Mouse (Mus musculus) adrenal gland, adult 18-20 months (tissue): ENCODE data around the gene Nrbp1. TPM values are rescaled to one million over a fixed set of nuclear protein-coding genes. Genes with fewer than 3 reads are reported as not detected.

Source experiments
- total RNA-seq, 2 experiments: library from RNA; stranded (reverse); gene quantifications; 1 replicate in 1 of 2; 2 replicates in 1 of 2; pipeline ENCODE4 v1.2.3; 2021

Gene Nrbp1
- total RNA-seq, 2 experiments from 2014 or later: 66.7 to 89.4 TPM

Other genes with a start within 250 kb of the Nrbp1 start
- gene Atraid, start 192.6 kb upstream of the Nrbp1 start, total RNA-seq: 100 to 1,000 TPM; 104 to 109 TPM
- 10 to 100 TPM; 31.6 to 33.1 TPM for gene Slc5a6, start 191.9 kb upstream of the Nrbp1 start, total RNA-seq
- 10 to 100 TPM; 17.5 to 25.4 TPM for gene Cad, start 186.1 kb upstream of the Nrbp1 start, total RNA-seq
- not detected for gene Dnajc5g, start 134.6 kb upstream of the Nrbp1 start, total RNA-seq
- gene Slc30a3, start 132.6 kb upstream of the Nrbp1 start, total RNA-seq: not detected
- under 1 TPM in 1 of 2 experiments, not detected in 1; 0.35 TPM for gene Trim54, start 124.2 kb upstream of the Nrbp1 start, total RNA-seq
- gene Ucn, start 102.0 kb upstream of the Nrbp1 start, total RNA-seq: not detected
- 10 to 100 TPM; 59.1 to 61.5 TPM for gene Mpv17, start 86.6 kb upstream of the Nrbp1 start, total RNA-seq
- 1 to 10 TPM; 1.9 to 2.2 TPM for gene Gm29609, start 61.0 kb upstream of the Nrbp1 start, total RNA-seq
- 10 to 100 TPM; 43.8 to 55.2 TPM for gene Gtf3c2, start 60.7 kb upstream of the Nrbp1 start, total RNA-seq
- gene Snx17, start 47.6 kb upstream of the Nrbp1 start, total RNA-seq: 100 to 1,000 TPM; 103 to 108 TPM
- 10 to 100 TPM; 54.9 to 69.8 TPM for gene Eif2b4, start 47.4 kb upstream of the Nrbp1 start, total RNA-seq
- 10 to 100 TPM; 25.9 to 29.2 TPM for gene Zfp513, start 38.6 kb upstream of the Nrbp1 start, total RNA-seq
- 100 to 1,000 TPM; 110 to 129 TPM for gene Ppm1g, start 20.2 kb upstream of the Nrbp1 start, total RNA-seq
- under 1 TPM in 1 of 2 experiments, not detected in 1; 0.60 TPM for gene Gm9970, start 368 bp downstream of the Nrbp1 start, total RNA-seq
- 1 to 10 TPM; 4.9 to 6.5 TPM for gene Krtcap3, start 10.8 kb downstream of the Nrbp1 start, total RNA-seq
- 10 to 100 TPM; 34.9 to 37.9 TPM for gene Ift172, start 50.3 kb downstream of the Nrbp1 start, total RNA-seq
- gene Fndc4, start 55.2 kb downstream of the Nrbp1 start, total RNA-seq: 10 to 100 TPM in 1 of 2 experiments, 1 to 10 TPM in 1; 9.5 to 10.3 TPM
- under 1 TPM; 0.22 to 0.36 TPM for gene Gckr, start 56.6 kb downstream of the Nrbp1 start, total RNA-seq
- gene Zfp512, start 211.6 kb downstream of the Nrbp1 start, total RNA-seq: 10 to 100 TPM; 15.1 to 19.4 TPM
- gene 4930548H24Rik, start 244.9 kb downstream of the Nrbp1 start, total RNA-seq: under 1 TPM in 1 of 2 experiments, not detected in 1; 0.13 TPM